Mouse (Mus musculus): ENCODE data around the gene Vmn1r85.
A peak's percentile ranks its signal among the peaks of the same experiment; 100 is the strongest.

Gene Vmn1r85

GRCm38 (mm10) chr7:13037901-13038555, 56.9 kb downstream of the Vmn1r85 start, which contains the start of gene Ube2m:
TSS of gene Ube2m (minus strand) at chr7:13038275.
- peak; percentile 99 for DNase-seq (ENCODE audit: low spot score)

- no peak for DNase-seq (ENCODE audit: low spot score)
Measured at GRCm38 (mm10) chr7:13037366-13037765, 57.6 kb downstream of the Vmn1r85 start.

GRCm38 (mm10) chr7:13036806-13037205, 58.2 kb downstream of the Vmn1r85 start:
- no peak for DNase-seq (ENCODE audit: low spot score)

GRCm38 (mm10) chr7:13035211-13035855, 59.6 kb downstream of the Vmn1r85 start:
- DNase-seq (ENCODE audit: low spot score): no peak

- peak; percentile 98 for DNase-seq (ENCODE audit: low spot score)
Measured at GRCm38 (mm10) chr7:13034148-13034977, 60.6 kb downstream of the Vmn1r85 start, which contains the start of gene Chmp2a. TSS of gene Chmp2a (minus strand) at chr7:13034807.

GRCm38 (mm10) chr7:13033451-13034147, 61.4 kb downstream of the Vmn1r85 start:
- DNase-seq (ENCODE audit: low spot score): no peak
